Mouse (Mus musculus) ES-Bruce4 (cell line): ENCODE data around the gene Vmn1r230. TPM values are rescaled to one million over a fixed set of nuclear protein-coding genes. Genes with fewer than 3 reads are reported as not detected.

ENCODE experiments used
- H3K27ac ChIP-seq: 2 replicates; pipeline ENCODE4 v1.5.1; 2012; ENCODE audit warnings: low read length, inconsistent platforms; ENCODE audit not compliant: insufficient read depth
- H3K27me3 ChIP-seq: 2 replicates; pipeline ENCODE4 v1.6.1; 2012; ENCODE audit warnings: mild to moderate bottlenecking, low read length, inconsistent platforms; ENCODE audit not compliant: control insufficient read depth, poor library complexity, insufficient read depth, severe bottlenecking
- H3K36me3 ChIP-seq: 2 replicates; pipeline ENCODE4 v1.6.1; 2012; ENCODE audit warnings: inconsistent platforms, mild to moderate bottlenecking, low read length, moderate library complexity; ENCODE audit not compliant: control insufficient read depth, poor library complexity, insufficient read depth, severe bottlenecking
- H3K4me1 ChIP-seq: one replicate; pipeline ENCODE4 v1.8.1; 2011; ENCODE audit warnings: low read length; ENCODE audit not compliant: control insufficient read depth, insufficient read depth
- H3K4me3 ChIP-seq: 2 replicates; pipeline ENCODE4 v1.5.1; 2011; ENCODE audit warnings: low read depth, mild to moderate bottlenecking, low read length
- H3K9ac ChIP-seq: 2 replicates; pipeline ENCODE4 v1.6.1; 2012; ENCODE audit warnings: low read depth, mild to moderate bottlenecking, inconsistent platforms; ENCODE audit not compliant: poor library complexity, severe bottlenecking
- H3K9me3 ChIP-seq: replicated peaks from 2 replicates; pipeline ENCODE4 v1.6.1; 2012; ENCODE audit warnings: mild to moderate bottlenecking, low read length, inconsistent platforms; ENCODE audit not compliant: control insufficient read depth, poor library complexity, insufficient read depth, severe bottlenecking
- CTCF ChIP-seq: IDR thresholded peaks from one replicate; pipeline ENCODE4 v1.8.1; 2011; ENCODE audit warnings: low read depth, low read length
- EP300 ChIP-seq: IDR thresholded peaks from 2 replicates; pipeline ENCODE4 v1.6.1; 2011; ENCODE audit warnings: low read depth, low read length; ENCODE audit not compliant: insufficient read depth
- POLR2A ChIP-seq: IDR thresholded peaks from one replicate; pipeline ENCODE4 v1.8.1; 2011; ENCODE audit warnings: low read length; ENCODE audit not compliant: insufficient read depth
- polyA plus RNA-seq: library from polyadenylated mRNA; stranded (reverse); fragments of >200 nt; gene quantifications from 2 replicates; pipeline ENCODE4 v1.2.4, GENCODE M21; 2011; ENCODE audit warnings: low read depth; ENCODE audit not compliant: missing spikeins, insufficient read depth, insufficient read length

The Vmn1r230 gene
- not detected in 2 replicates for polyA plus RNA-seq

DNA sequence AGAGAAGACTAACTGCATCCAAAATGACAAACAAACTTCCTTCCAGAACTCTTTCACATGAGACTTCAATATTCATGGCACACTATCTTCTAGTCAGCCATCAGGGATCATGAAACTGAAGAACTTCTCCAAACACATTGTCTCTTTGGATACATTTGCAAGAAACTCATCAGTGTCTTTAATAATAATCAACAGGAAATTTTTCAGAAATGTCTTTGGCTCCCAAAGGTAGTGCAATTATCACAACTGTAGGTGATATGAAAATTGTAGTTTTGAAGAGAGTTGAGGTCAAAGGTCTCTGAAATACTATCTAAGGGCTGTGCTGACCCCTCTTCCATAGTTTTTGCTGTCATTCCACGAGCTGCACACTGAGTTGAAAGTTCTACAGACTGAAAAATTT is at the start of gene Vmn1r230:
Vmn1r230 (plus strand) TSS at position 301 of the 400 bp plus-strand sequence.
- Histone ChIP-seq H3K27me3 (no peaks in the 10 kb centered on the region), H3K9me3 (no peaks in the 10 kb centered on the region), H3K4me1 (no peaks in the 10 kb centered on the region), H3K9ac (no peak within 1 kb of the TSS), H3K27ac (no peak within 1 kb of the TSS), H3K4me3 (no peak within 1 kb of the TSS), H3K36me3 (no peaks in the 10 kb centered on the region)
- TF ChIP-seq EP300 = no peak
- TF ChIP-seq POLR2A = no peak
- no peak for TF ChIP-seq CTCF

DNA sequence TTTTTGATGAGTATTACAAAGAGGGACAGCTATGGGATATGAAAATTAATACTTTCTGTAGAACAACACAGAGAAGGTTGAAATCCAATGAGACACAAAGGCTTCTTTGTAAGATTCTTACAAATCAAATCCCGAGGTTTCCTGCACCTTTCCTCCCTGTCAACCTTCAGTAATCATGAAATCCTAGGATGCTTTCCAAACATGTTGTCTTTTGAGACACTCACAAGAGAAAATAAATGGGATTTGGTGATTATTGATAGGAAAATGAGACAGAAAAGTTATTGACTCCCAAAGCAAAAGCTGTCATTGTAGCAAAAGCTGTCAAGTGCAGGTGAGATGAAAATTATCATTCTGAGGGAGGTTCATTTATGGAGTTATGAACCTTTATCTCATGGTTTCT is 29.0 kb upstream of the Vmn1r230 start, which contains the start of gene Vmn1r229:
Vmn1r229 (plus strand) TSS at position 301 of the 400 bp plus-strand sequence.
- H3K4me3 ChIP-seq = no peak within 1 kb of the TSS
- no peak for TF ChIP-seq EP300
- no peak for TF ChIP-seq POLR2A
- TF ChIP-seq CTCF = no peak
- H3K4me1 ChIP-seq = no peaks in the 10 kb centered on the region
- no peaks in the 10 kb centered on the region for H3K27me3 ChIP-seq
- H3K9ac ChIP-seq = no peak within 1 kb of the TSS
- no peak within 1 kb of the TSS for H3K27ac ChIP-seq
- H3K36me3 ChIP-seq = no peaks in the 10 kb centered on the region
- no peaks in the 10 kb centered on the region for H3K9me3 ChIP-seq

Other genes with a start within 250 kb of the Vmn1r230 start
- not detected in 2 replicates for gene Vmn2r110, start 244.0 kb upstream of the Vmn1r230 start, polyA plus RNA-seq
- not detected in 2 replicates for gene Fpr-rs3, start 215.6 kb upstream of the Vmn1r230 start, polyA plus RNA-seq
- gene Vmn1r226, start 157.6 kb upstream of the Vmn1r230 start, polyA plus RNA-seq = not detected in 2 replicates
- gene Vmn1r227, start 110.6 kb upstream of the Vmn1r230 start, polyA plus RNA-seq = 0.09 TPM in 1 of 2 replicates, not detected in the other
- gene Vmn1r228, start 54.3 kb upstream of the Vmn1r230 start, polyA plus RNA-seq = not detected in 2 replicates
- gene Vmn1r229, start 28.9 kb upstream of the Vmn1r230 start, polyA plus RNA-seq = 0.08 TPM in 1 of 2 replicates, not detected in the other
- not detected in 2 replicates for gene Vmn1r231, start 64.6 kb downstream of the Vmn1r230 start, polyA plus RNA-seq
- gene Vmn1r232, start 79.3 kb downstream of the Vmn1r230 start, polyA plus RNA-seq = not detected in 2 replicates
- 253 and 280 TPM in 2 replicates for gene Ppp2r1a, start 104.9 kb downstream of the Vmn1r230 start, polyA plus RNA-seq
- not detected in 2 replicates for gene Vmn1r233, start 156.0 kb downstream of the Vmn1r230 start, polyA plus RNA-seq
- 19.4 and 22.3 TPM in 2 replicates for gene Zfp160, start 168.5 kb downstream of the Vmn1r230 start, polyA plus RNA-seq